Mouse (Mus musculus) left cerebral cortex, adult 8-10 months (tissue): ENCODE results near the gene Crkl. TPM values are rescaled to one million over a fixed set of nuclear protein-coding genes. Genes with fewer than 3 reads are reported as not detected.
"Not testable (repeated sequence)": the region's sequence is repeated elsewhere in the genome, so short reads cannot be mapped to it uniquely, and the experiment has no call there.

Experiments
- DNase-seq, 2 experiments: peaks; one replicate each; pipeline ENCODE4 v3.0.0; 2022; ENCODE audit warnings: low spot score in 2 of 2
- total RNA-seq, 4 experiments: library from RNA; stranded (reverse); gene quantifications; 2 replicates each; pipeline ENCODE4 v1.2.4; 2022

The Crkl gene
- total RNA-seq, 4 experiments from 2014 or later: 34.5 to 41.4 (median 34.8) TPM

DNA sequence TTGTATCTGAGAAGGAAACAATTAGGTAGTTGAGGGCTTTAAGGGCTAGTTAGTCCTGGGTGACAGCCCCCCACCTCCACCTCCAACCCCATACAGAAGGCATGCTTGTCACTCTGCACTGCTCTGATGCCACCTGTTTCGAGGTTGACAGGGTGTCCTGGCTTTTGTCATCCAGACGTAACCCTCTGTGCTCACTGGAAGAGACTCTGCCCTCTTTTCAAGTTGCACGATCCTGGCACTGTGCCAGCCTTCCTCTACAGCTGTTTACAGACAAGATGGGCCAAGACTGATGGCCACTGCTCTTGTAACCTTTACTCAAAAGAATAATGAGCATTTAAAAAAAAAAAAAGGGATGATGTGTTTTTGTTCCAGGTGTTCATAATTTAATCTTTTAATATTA lies 34.7 kb downstream of the Crkl start:
- no peak for DNase-seq

DNA sequence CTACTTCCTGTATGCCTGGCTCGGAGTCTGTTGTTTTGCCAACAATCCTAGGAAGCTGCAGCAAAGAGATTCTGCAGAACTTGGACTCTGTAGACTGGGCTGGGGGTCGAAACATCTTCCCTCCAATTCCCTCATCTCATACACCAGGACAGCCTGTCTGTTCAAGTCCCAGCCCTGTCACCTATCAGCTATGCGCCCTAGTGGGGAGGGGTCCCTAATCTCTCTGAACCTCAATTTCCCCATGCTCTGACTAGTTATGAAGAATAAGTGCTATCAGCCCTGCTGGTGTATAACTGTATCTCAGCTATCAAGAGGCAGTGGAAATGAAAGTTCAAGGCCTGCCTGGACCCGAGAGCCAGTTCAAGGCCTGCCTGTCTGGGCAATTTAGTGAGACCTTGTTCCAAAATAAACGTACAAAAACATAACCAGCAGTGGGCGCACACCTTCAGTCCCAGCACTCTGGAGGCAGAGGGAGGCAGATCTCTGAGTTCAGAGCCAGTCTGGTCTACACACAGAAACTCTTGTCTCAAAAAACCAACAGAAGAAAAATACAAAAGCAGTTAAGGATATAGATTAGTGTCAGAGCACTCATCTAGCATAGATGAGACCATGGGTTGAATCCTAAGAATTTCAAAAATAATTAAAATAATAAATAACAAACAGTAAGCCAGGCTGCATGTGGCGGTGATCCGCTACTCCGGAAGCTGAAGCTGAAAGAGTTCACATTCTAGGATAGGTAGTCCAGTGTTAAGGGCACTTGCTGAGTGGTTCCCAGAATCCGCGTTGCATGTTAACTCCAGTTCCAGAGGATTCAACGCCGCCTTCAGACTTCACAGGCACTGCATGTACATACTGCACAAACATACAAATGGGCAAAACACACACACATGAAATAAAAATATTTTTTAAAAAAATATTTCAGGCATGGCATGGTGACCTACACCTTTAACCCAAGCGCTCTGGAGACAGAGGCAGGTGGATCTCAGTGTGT lies 37.0 kb downstream of the Crkl start:
- DNase-seq: no peak

DNA sequence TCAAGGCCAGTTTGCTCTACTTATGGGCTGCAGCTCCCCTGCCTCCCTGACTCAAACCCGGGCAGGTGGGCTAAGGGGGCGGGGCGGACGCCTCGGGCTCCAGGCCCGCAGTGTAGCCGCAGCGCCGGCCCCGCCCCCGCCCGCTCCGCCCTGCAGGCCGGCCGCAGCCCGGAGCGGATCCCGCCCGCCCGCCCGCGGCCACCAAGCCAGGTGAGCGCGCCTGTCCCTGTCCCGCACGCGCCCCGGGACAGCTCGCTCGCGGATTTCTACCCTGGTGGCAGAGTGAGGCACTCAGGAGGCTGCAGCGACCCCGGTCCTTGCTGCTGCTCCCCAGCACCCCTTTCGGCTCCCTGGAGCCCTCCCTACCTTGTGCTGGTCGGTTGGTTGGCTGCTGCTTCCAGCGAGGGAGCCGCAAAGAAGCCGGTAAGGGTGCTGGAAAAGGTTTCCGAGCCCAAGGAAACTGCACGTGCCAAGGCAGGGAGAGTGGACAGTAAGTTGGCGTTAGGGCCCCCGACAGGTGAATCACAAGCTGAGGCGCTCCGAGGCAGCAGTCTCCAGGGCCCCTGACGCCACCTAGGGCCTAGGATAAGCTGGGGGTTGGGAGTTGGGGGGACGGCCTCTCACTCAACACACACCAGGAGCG lies 37.8 kb downstream of the Crkl start, which contains the start of gene Aifm3:
TSS of gene Aifm3 (plus strand) at position 143 of the 643 bp plus-strand sequence.
- no peak for DNase-seq

DNA sequence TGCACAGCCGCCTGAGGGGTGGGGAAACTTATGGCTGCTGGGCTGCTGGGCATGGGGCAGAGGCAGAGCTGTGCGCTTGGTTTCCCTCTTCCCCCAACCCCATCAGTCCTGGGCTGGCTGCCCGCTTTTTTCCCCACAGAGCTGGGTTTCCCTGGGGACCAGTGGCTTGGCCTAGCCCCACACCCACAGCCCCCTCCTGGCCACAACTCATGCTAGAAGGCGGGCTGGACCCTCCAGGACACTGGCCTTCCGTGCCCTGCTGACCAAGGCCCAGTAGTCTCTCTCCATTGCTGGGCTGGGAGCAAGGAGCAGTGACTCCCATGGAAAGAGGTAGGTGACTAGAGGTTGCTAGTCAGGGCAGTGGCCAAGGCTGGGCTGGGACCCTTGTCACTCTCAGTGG lies 39.4 kb downstream of the Crkl start:
- DNase-seq: no peak

DNA sequence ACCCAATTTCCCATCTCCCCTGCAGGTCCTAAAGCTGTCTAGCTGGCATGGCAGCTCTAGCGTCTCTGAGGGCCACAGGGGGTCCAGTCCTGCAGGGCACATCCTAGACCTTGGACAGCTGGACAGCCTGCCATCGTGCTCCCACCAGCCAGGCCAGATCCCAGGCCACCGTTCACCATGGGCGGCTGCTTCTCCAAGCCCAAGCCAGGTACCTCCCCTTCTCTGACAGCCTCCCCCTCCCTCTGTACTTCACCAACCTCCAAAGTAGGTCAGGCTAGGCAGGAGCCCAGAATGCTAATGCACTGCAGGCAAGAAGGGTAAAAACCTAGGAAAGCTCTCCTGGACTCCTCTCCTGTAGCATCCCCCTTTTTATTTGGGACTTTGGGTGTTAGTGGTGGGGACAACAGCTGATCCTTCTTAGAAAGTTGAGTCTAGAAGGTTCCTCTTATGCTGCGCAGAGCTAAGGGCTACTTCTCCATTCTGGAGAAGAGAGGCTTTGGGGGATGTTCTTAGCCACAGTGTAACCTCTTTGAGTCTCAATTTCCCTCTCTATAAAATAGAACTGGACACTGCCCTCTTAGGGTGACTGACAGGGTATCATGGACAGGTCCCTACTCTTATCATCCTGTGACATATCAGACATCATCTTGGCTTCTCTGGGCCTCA lies 40.2 kb downstream of the Crkl start:
- no peak for DNase-seq

DNA sequence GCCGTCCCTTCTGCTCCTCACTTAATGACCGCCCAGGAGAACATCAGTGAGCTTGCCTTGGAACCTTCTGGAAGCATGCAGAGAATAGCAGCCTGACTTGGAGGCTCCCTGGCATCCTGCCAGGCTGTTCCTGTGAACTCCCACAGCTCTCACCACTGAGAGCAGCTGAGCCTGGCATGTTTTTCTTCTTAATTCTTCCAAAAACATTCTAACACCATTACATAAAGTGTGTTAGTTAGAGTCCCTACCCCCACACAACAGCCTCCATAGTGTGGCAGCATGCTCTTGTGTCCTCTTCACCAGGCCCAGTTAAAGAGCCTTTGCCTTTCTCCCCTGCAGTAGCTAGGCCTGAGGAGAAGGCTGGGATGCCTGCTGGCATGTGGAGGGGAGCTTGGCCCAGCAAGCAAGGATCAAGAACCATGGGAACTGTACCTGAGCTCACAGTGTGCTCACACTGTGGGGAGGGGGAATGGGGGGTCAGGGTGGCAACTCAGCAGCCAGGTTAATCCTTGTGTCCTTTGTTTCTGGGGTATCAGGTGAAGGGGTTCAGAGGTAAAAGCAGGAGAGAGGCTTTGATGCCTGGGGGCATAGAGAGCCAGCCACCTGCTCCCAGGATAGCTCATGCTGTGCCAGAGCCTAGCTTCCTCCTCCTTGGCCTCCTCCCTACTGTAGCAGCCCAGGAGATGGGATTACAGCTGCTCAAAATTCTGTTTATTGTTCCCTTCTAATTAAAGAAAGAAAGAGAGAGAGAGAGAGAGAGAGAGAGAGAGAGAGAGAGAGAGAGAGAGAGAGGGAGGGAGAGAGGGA lies 44.9 kb downstream of the Crkl start:
- peak in 1 of 2 experiments; percentile 95 for DNase-seq

DNA sequence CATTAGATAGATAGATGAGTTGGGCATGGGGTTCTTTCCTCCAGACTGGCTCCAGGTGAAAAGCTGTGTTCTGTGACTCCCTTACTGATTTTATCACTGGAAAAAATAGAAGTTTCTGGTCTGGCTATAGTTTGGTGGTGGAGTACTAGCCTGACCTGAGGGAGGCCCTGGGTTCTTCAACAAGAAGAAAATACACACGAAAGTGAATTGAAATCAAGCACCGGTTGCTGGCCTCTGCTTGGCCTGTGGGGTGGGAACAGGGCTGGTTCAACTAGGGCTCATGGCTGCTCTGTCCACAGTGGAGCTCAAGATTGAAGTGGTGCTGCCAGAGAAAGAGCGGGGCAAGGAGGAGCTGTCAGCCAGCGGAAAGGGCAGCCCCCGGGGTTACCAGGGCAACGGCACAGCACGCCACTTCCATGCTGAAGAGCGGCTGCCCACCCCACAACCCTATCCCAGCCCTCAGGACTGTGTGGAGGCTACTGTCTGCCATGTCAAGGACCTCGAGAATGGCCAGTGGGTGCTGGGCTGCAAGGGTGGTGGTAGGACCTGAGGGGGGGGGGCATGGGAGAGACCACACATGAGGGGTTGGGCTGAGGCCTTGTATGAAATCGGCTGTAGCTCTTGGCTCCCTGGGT lies 47.6 kb downstream of the Crkl start:
- DNase-seq: no peak

DNA sequence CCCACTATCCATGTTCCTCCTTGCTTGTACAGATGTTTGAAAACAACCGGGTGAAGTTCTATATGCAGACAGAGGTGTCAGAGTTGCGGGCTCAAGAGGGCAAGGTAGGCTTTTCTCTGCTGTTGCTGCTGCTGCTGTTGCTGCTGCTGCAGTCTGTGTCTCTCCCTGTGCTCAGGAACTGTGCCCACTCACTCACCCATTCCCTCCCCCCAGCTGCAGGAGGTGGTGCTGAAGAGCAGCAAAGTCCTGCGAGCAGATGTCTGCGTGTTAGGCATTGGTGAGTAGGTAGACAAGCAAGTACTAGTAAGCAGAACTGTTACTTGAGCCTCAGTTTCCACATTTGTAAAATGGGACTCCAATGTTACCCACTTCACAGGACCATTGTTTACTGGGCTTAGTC lies 50.9 kb downstream of the Crkl start:
- no peak for DNase-seq

DNA sequence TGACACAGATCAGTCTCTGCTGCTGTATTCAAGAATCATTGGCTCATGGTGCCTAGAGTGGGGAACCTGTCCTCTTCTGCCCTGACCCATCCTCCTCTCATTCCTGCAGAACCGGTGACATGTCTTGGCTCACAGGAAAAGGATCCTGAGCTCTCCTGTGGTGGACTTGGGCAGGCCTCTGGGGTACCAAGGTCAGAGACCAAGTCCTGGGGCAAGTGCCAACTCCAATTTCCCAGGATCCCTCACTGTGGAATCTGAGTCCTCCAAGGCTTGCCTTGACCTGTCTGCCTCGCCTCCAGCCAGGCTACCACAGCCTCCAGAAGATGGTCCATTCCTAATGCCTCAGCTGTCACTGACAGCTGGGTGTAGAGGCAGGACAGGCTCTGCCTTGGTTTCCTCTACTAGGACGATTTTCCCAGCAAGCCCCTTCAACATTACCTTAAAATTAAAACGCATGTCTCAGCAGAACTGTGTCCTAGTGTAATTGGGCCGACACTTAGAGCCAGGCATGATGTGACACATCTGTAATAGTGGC lies 55.3 kb downstream of the Crkl start:
- DNase-seq: no peak

DNA sequence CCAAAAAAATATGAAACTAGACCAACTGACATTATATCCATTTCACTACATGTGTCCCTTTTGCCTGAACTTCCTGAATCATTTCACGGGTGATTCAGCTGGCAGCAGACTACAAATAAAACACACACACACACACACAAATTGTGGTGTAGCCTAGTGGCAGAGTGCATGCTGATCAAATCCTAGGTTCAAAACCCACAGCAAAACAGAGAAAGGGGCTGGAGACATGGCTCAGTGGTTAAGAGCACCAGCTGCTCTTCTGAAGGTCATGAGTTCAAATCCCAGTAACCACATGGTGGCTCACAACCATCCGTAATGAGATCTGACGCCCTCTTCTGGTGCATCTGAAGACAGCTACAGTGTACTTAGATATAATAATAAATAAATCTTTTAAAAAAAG lies 56.2 kb downstream of the Crkl start:
- DNase-seq: not testable (repeated sequence)

DNA sequence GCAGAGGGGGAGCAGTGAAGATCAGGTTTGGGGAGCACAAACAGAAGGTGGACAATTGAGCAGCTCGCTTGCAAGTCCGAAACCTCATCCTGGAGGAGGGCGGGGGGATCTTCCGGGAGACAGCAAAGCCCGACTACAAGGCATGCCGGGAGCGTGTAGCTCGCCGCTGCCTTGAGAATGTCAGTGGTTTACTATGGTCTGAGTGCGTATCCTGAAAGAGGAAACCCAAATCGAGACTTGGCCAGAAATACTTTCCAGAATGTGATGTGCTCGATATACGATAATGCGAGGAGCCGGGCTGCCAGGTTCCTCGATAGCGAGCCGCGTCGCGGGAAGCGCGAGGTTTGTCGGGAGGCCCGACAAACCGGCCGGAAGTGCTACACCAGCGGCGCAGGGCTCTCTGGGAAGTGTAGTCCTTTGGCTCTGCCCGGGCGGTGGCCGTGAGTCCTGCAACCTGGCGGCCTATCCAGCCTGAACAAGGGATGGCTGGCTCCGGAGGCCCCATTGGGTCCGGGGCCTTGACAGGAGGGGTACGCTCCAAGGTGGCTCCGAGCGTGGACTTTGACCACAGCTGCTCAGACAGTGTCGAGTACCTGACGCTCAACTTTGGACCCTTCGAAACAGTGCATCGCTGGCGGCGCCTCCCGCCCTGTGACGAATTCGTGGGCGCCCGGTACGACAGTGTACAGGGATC lies 56.9 kb downstream of the Crkl start, which contains the start of gene Lztr1:
TSS of gene Lztr1 (plus strand) at position 143 of the 694 bp plus-strand sequence.
- peak; percentile 87 to 89 for DNase-seq

DNA sequence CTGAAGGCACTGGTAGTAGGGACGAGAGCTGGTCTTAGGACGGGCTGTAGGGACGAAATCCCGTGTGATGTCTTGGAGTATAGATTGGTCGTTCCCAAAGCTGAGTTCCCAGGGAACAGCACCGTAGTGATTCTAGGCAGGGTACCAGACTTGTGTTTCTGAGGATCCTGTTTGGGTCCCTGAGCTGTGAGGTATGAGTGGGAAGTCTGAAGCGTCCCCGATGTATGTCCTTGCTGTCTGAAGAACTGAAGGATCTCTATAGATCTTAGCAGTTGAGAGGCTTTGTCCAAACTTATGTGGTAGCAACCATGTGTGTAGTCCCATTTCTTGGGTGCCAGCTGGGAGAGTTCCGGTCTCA lies 57.4 kb downstream of the Crkl start:
- DNase-seq: no peak

DNA sequence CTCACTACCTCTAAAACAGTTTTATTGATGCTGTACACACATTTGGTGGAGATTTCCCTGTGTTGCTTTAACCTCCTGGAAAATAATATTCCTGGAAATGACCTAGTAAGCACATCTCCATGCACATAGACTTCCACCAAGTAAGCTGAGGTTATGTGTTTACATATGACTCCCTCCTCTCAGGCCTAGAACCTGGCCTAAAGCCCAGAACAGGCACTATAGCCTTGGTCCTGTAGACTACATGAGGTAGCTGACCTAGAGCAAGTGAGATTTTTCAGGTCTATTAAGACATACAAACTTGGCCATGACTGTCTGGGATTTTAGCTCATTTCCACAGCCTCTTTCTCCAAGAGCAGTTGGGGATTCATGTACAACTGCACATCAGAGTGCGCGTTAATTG lies 58.4 kb downstream of the Crkl start:
- DNase-seq: no peak

DNA sequence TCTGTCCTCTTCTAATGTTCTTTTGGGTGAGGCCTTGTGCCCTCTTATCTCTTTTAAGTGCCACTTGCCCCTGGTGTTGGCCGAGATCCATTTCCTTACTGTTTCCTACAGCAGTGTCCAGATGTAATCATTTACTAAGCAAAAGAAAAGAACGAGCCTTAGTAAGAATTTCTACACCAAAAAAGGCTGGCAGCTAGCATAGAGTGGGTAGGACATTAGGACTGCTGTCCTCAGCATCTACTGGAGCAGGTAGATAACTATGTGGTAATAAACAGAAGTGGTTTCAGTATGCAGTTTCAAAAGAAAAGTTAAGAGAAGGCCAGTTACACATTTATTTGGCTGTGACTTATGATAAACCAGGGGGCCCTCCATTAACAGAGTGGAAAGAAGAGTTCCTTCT lies 58.9 kb downstream of the Crkl start:
- no peak for DNase-seq

DNA sequence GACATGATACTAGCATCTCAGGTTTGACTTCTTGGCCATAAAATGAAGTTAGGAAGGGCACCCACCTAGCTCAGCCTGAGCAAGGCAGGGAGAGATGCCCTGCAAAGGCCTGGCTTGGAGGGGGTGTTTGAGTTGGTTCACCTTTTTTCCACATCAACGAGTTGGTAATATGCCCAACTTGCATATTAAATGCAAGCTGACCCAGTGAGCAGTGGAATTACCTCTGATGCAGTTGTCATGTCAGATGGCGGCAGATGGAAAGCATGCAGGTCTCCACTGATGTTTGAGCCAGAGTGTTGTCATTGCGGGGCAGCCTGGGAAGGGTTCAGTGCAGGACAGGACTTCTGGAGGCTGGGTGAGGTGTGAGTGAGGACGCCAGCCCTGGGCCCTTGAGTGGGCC lies 59.6 kb downstream of the Crkl start:
- DNase-seq: no peak

DNA sequence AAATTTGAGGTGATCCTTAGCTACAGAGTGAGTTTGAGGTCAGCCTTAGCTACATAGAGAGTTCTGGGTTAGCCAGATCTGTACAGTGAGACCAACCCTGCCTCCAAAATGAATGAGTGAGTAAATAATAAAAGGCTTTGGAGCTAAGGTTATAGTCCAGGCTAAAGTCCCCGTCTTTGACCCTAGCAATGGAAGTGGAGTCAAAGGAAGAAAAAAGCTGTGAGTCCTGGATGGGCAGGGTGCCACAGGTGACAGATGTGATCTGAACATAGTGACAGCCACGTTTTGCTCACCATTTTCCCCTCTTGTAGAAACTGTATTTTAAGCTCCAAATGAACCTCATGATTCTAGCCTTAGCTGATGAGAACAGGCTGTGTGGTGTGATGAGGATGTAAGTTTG lies 67.1 kb downstream of the Crkl start:
- no peak for DNase-seq

DNA sequence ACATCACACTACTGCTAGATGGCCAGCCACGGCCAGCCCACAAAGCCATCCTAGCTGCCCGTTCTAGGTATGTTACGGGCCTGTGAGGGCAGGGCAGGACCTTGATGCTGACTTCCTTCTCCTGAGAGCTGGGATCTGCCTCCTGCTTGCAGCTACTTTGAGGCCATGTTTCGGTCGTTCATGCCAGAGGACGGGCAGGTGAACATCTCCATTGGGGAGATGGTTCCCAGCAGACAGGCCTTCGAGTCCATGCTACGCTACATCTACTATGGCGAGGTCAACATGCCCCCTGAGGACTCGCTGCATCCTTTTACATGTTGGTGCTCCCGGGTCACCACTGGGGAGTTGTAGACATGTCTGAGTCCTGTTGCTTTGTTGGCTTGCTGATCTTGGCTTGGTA lies 72.4 kb downstream of the Crkl start:
- DNase-seq: no peak

DNA sequence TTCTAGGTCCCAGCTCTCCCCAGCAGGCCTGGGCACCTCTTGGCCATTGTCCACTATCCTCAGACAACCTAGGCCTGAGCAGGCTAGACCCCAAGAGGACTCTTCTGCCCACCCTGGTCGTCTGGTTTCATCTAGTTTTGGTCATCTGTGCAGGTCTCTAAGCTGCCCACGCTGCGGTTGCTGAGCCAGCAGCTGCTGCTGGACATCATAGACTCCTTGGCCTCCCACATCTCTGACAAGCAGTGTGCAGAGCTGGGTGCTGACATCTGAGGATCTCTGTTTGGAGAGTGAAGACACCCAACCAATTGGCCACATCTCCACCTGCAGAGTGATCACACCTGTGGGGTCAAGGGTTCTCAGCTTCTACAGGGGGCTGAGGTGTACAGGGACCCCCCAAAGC lies 73.7 kb downstream of the Crkl start:
- DNase-seq: no peak

DNA sequence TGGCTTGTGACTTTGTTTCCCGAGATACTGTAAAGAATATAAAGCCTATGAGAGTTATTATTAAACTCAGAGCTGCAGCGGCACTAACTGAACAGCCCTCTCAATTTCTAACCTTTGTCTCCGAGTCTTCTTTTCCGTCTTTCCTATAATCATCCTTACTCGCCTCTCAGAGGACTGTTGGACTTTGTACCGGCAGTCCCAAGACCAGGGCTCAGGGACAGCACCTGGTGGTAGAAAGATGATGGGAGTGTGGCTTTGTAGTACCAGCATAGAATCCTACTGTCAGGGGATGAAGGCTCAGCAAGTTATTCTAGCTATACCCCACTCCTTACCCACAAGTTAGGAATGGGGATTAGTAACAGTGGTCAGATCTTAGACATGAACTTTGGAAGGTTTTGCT lies 74.4 kb downstream of the Crkl start:
- no peak for DNase-seq

DNA sequence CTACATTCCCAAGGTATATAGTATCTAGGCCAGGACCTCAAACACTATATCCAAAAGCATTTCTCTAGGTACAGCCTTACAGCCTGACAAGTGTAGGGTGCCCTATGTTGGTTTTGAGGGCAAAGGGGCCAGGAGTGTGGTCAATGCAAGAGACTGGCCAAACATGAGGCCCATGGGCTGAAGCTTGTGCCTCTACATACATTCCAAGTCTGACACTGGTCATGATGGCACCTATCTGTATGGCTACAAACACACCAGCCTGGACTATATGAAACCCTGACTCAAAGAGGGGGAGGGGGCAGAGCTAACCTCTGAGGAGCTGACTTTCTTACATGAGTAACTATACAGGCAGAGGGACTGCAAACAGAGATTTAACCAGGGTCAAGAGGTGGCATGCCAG lies 75.8 kb downstream of the Crkl start:
- no peak for DNase-seq
